Mouse (Mus musculus): ENCODE results near the gene Gm20458. TPM values are rescaled to one million over a fixed set of nuclear protein-coding genes. Genes with fewer than 3 reads are reported as not detected.

The Gm20458 gene
- polyA plus RNA-seq, 1 experiment from 2014 or later = 8.3 TPM

DNA sequence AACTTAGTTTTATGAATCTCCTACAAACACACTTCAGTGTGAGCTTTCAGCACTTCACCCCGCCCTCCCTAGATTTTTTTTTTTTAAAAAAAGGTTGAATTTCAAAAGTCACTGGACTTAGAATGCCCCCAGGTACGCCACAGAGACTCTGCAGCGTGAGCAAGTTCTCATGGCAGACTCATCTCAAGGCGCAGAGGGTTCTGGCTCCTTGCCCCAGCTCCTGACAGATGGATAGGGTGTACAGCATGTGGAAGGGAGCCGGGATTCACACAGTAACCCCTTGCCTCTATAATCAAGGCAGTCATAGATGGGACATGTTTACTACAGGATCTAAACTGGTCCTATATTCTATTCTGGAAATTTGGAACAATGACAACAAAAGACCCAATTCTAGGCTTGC, 35.4 kb upstream of the Gm20458 start:
- Histone ChIP-seq H3K4me1 (peaks cover 2% of the 10 kb centered on the region), H3K27me3 (no peaks in the 10 kb centered on the region), H3K4me2 (no peak overlapping the region), H3K4me3 (no peak overlapping the region), H3K9me3 (no peaks in the 10 kb centered on the region), H3K9ac (no peak overlapping the region), H3K36me3 (peaks cover 63% of the 10 kb centered on the region), H3K27ac (no peak overlapping the region)
- ATAC-seq (ENCODE audit: insufficient number of reproducible peaks, insufficient read depth, low FRiP score, low TSS enrichment, low read depth) = no peak
- WGBS = 82% methylated on average over 5 of the region's 5 CpGs

GRCm38 (mm10) chr2:164426121-164426520, 34.6 kb upstream of the Gm20458 start:
- H3K27me3 ChIP-seq = no peaks in the 10 kb centered on the region
- H3K4me1 ChIP-seq = peaks cover 10% of the 10 kb centered on the region
- H3K9ac ChIP-seq = no peak overlapping the region
- no peaks in the 10 kb centered on the region for H3K9me3 ChIP-seq
- H3K4me3 ChIP-seq = no peak overlapping the region
- no peak overlapping the region for H3K27ac ChIP-seq
- no peak overlapping the region for H3K4me2 ChIP-seq
- H3K36me3 ChIP-seq = peaks cover 63% of the 10 kb centered on the region
- WGBS = 32% methylated on average over 12 of the region's 12 CpGs
- ATAC-seq (ENCODE audit: insufficient number of reproducible peaks, insufficient read depth, low FRiP score, low TSS enrichment, low read depth) = no peak

DNA sequence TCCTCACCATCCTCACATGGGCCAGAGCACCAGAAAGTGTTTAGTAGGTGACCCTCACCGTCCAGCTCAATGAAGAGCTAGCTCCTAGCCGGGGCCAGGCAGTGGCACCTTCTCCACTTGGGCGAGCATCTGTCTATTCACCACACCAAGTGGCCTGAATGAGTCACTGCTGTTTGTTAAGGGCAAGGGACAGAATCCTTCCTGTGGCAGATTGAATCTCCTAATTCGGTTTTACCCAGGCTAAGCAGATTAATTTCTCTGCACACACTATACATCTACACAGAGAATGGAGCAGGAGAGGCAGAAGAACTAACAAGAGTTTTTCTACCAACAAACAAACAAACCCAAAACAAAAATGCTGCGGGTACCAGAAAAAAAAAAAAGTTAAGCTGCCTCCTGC, 33.8 kb upstream of the Gm20458 start:
- 83% methylated on average over 5 of the region's 5 CpGs for WGBS
- no peak overlapping the region for H3K27ac ChIP-seq
- H3K4me3 ChIP-seq = no peak overlapping the region
- peaks cover 63% of the 10 kb centered on the region for H3K36me3 ChIP-seq
- peaks cover 18% of the 10 kb centered on the region for H3K4me1 ChIP-seq
- H3K9ac ChIP-seq = no peak overlapping the region
- no peak for ATAC-seq (ENCODE audit: insufficient number of reproducible peaks, insufficient read depth, low FRiP score, low TSS enrichment, low read depth)
- no peaks in the 10 kb centered on the region for H3K27me3 ChIP-seq
- H3K4me2 ChIP-seq = no peak overlapping the region
- H3K9me3 ChIP-seq = no peaks in the 10 kb centered on the region

DNA sequence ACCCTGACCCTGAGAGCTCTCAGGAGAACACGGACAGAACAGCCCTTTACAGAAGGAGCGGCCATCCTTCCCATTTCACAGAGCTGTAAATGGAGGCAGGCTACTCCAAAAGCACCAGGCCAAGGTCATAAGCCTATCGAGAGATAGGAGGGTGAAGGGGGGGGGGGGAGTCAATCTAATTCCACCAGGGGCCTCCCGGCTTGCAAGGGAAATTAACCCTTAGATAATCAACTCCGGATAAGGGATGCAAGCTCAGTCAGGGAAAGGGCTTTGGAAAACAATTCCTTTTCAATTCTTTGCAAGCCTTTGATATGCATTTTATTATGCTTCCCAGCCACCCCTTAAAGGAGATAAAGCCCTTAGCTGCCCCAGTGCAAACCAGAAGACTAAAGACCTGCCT, 32.3 kb upstream of the Gm20458 start:
- Histone ChIP-seq H3K4me2 (no peak overlapping the region), H3K4me1 (peaks cover 33% of the 10 kb centered on the region), H3K27ac (no peak overlapping the region), H3K4me3 (no peak overlapping the region), H3K27me3 (no peaks in the 10 kb centered on the region), H3K9ac (0 out of 2 replicates have a peak overlapping the region, but pooled peaks have one; percentile 11), H3K36me3 (peaks cover 60% of the 10 kb centered on the region), H3K9me3 (no peaks in the 10 kb centered on the region)
- 38% methylated on average over 5 of the region's 5 CpGs for WGBS
- ATAC-seq (ENCODE audit: insufficient number of reproducible peaks, insufficient read depth, low FRiP score, low TSS enrichment, low read depth) = no peak

DNA sequence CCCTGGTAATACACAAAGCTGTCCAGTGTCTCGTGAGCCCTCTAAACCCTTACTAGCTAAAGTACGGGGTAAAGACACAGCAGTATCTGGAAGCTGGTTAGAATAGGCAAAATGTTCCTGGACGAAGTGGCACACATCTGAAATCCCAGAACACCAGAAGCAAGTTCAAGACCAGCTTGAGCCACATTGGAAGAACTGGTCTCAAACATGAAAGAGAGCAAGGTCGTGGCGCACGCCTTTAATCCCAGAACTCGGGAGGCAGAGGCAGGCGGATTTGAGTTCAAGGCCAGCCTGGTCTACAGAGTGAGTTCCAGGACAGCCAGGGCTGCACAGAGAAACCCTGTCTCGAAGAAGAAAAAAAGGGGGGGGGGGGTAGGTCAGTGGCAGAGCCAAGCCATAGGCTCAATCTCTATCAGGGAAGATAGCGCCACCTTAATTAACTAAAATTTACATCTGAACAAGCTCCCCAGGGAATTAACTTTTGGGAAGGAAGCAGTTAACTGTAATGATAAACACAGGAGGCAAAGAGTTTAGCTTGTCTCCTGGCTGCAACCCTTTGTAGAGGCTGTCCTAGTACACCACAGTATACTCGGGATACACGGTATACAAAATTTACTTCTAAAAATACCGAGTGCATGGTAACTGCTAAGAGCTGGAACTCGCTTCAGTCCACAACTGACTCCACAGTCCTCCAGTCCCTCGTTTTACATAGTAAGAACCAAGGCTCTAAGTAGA, 30.7 kb upstream of the Gm20458 start:
- H3K27ac ChIP-seq = peak overlapping the region; percentile 84
- peaks cover 49% of the 10 kb centered on the region for H3K4me1 ChIP-seq
- H3K27me3 ChIP-seq = no peaks in the 10 kb centered on the region
- peak overlapping the region; percentile 41 for H3K4me2 ChIP-seq
- H3K9me3 ChIP-seq = no peaks in the 10 kb centered on the region
- peaks cover 47% of the 10 kb centered on the region for H3K36me3 ChIP-seq
- no peak for ATAC-seq (ENCODE audit: insufficient number of reproducible peaks, insufficient read depth, low FRiP score, low TSS enrichment, low read depth)
- H3K9ac ChIP-seq = no peak overlapping the region
- H3K4me3 ChIP-seq = no peak overlapping the region
- WGBS = 45% methylated on average over 15 of the region's 15 CpGs

DNA sequence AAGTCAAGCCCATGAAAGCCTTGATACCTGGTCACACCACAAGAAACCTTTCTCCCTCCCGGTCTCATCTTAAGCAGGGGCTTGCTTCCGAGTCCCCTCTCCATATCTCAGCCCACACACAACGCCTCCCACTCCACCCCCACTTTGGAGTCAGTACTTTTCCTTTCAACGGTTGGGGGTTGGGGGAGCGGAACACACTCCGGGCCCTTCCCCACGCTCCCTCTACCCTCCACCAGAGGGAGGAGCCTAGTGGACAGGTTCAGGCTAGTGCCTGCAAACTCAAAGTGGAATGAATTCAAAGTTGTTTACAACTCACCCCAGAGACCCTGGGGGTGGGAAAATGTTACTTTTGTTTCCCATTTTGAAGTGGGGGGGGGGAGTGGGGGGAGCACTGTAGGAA, 30.1 kb upstream of the Gm20458 start:
- H3K4me3 ChIP-seq = 0 out of 2 replicates have a peak overlapping the region, but pooled peaks have one; percentile 4
- H3K27me3 ChIP-seq = no peaks in the 10 kb centered on the region
- H3K36me3 ChIP-seq = peaks cover 41% of the 10 kb centered on the region
- peak overlapping the region; percentile 41 for H3K4me2 ChIP-seq
- H3K9ac ChIP-seq = 0 out of 2 replicates have a peak overlapping the region, but pooled peaks have one; percentile 54
- peak overlapping the region; percentile 84 for H3K27ac ChIP-seq
- no peaks in the 10 kb centered on the region for H3K9me3 ChIP-seq
- ATAC-seq (ENCODE audit: insufficient number of reproducible peaks, insufficient read depth, low FRiP score, low TSS enrichment, low read depth) = peak; percentile 52
- 7% methylated on average over 7 of the region's 7 CpGs for WGBS
- peaks cover 55% of the 10 kb centered on the region for H3K4me1 ChIP-seq

- Histone ChIP-seq H3K9ac (peak overlapping the region; percentile 61; the same call in 1 of the 2 replicates), H3K27ac (peak overlapping the region; percentile 84), H3K4me2 (peak overlapping the region; percentile 48), H3K4me1 (peaks cover 67% of the 10 kb centered on the region), H3K36me3 (peaks cover 29% of the 10 kb centered on the region), H3K4me3 (no peak overlapping the region), H3K9me3 (no peaks in the 10 kb centered on the region), H3K27me3 (no peaks in the 10 kb centered on the region)
- WGBS = 57% methylated on average over 9 of the region's 9 CpGs
- no peak for ATAC-seq (ENCODE audit: insufficient number of reproducible peaks, insufficient read depth, low FRiP score, low TSS enrichment, low read depth)
Measured at GRCm38 (mm10) chr2:164431676-164432465, 28.9 kb upstream of the Gm20458 start.

- 13% methylated on average over 22 of the region's 22 CpGs for WGBS
- H3K4me2 ChIP-seq = peak overlapping the region; percentile 48
- peak overlapping the region; percentile 9; the same call in 1 of the 2 replicates for H3K4me3 ChIP-seq
- peak overlapping the region; percentile 61 for H3K9ac ChIP-seq
- H3K36me3 ChIP-seq = peaks cover 22% of the 10 kb centered on the region
- H3K9me3 ChIP-seq = no peaks in the 10 kb centered on the region
- ATAC-seq (ENCODE audit: insufficient number of reproducible peaks, insufficient read depth, low FRiP score, low TSS enrichment, low read depth) = no peak
- H3K27me3 ChIP-seq = no peaks in the 10 kb centered on the region
- H3K4me1 ChIP-seq = peaks cover 74% of the 10 kb centered on the region
- peak overlapping the region; percentile 84 for H3K27ac ChIP-seq
Measured at GRCm38 (mm10) chr2:164432541-164433191, 28.1 kb upstream of the Gm20458 start.

- Histone ChIP-seq H3K9me3 (no peaks in the 10 kb centered on the region), H3K36me3 (peaks cover 15% of the 10 kb centered on the region), H3K4me1 (peaks cover 81% of the 10 kb centered on the region), H3K4me3 (no peak overlapping the region), H3K4me2 (peak overlapping the region; percentile 48), H3K9ac (peak overlapping the region; percentile 61; the same call in 1 of the 2 replicates), H3K27me3 (no peaks in the 10 kb centered on the region), H3K27ac (peak overlapping the region; percentile 84)
- WGBS = 60% methylated on average over 9 of the region's 9 CpGs
- no peak for ATAC-seq (ENCODE audit: insufficient number of reproducible peaks, insufficient read depth, low FRiP score, low TSS enrichment, low read depth)
Measured at GRCm38 (mm10) chr2:164433278-164433895, 27.4 kb upstream of the Gm20458 start.

DNA sequence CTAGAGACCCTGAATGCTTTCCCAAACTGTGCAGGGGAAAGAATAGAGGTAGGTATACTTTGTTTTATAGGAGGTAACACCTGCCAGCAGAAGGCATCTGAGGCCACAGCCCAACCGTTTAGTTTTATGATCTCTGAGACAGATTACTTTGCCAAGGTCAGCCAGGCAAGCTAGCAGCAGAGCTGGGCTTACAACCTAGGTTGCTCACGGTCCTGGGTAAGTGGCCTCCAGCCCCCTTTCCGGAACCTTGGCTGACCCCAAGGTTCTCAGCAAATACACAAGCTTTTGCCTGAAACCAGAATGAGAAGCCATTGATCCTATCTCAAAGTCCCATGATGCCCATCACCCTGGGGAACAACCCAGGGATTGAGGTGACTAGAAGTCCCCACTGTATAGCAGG, 26.1 kb upstream of the Gm20458 start:
- WGBS = 73% methylated on average over 3 of the region's 3 CpGs
- H3K27me3 ChIP-seq = no peaks in the 10 kb centered on the region
- H3K4me2 ChIP-seq = no peak overlapping the region
- peaks cover 94% of the 10 kb centered on the region for H3K4me1 ChIP-seq
- no peak overlapping the region for H3K27ac ChIP-seq
- 0 out of 2 replicates have a peak overlapping the region, but pooled peaks have one; percentile 6 for H3K9ac ChIP-seq
- no peaks in the 10 kb centered on the region for H3K9me3 ChIP-seq
- H3K36me3 ChIP-seq = 0 out of 2 replicates have a peak, but pooled peaks cover 2% of the 10 kb centered on the region
- ATAC-seq (ENCODE audit: insufficient number of reproducible peaks, insufficient read depth, low FRiP score, low TSS enrichment, low read depth) = no peak
- H3K4me3 ChIP-seq = no peak overlapping the region
